Mouse (Mus musculus): ENCODE results near the gene Nt5dc2.

GRCm38 (mm10) chr14:31169508-31169907 lies 38.7 kb downstream of the Nt5dc2 start:
- no peak for TF ChIP-seq MAFK (IDR thresholded peaks at IDR 0.05; ENCODE audit: insufficient read depth, low read depth, low read length)
- no peak for TF ChIP-seq ZNF384 (IDR thresholded peaks at IDR 0.05; ENCODE audit: low read depth, low read length)
- no peak for TF ChIP-seq CHD2 (IDR thresholded peaks at IDR 0.05; ENCODE audit: low read depth, low read length)
- no peak for TF ChIP-seq HCFC1 (IDR thresholded peaks at IDR 0.05; ENCODE audit: borderline replicate concordance, insufficient read depth, low read length)
